Comparison of ENCODE assay signal across 8 mouse cellular contexts in the genomic region with DNA sequence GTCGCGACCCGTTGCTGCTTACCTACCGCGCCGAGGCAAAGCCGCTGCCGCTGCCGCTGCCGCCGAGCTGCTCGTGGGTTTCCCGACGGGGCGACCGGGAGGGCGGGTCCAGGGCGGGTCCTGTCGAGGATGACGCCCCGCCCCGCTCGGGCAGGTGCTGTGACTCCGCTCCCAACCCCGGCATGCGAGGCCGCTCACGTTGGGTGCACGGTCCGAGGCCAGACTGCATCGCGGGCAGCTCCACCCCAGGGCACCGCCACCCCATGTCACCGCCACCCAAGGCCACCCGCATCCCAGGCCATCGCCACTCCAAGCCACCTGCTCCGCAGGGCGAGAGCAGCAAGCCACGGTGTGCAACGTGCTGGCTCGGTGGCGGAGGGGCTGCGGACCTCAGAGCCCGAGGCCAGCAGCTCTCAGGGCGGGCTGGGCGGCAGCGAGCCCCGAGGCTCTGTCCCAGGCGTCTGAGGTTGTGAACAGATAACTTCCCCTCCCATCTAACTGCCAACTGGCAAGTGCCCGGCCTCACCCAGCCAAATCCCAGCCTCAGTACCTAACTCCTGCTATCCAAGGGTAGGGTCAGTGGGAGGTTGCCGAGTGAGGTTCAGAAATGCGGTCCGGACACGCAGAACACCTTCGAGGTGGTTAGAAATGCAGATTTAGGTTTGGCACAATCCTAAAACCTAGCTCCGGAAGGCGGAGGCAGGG. TPM values are rescaled to one million over a fixed set of nuclear protein-coding genes. Genes with fewer than 3 reads are reported as not detected.
DNase-seq lines count a peak whose midpoint lies in the region; TF ChIP-seq lines count a peak whose summit lies in the region.

A gene (minus strand): TSS at position 96 of the 705 bp plus-strand sequence.

- peak; percentile 28 to 32 for DNase-seq in cerebellum, postnatal 14 days
- DNase-seq in cerebellum, adult 9-10 months = no peak
- peak; percentile 44 for DNase-seq in kidney, postnatal 10 days
- peak; percentile 44 to 52 for DNase-seq in spleen, postnatal 14 days (ENCODE audit: low spot score in 2 of 2)
- DNase-seq in cerebellum, adult 8-10 months = no peak

- no peak within 1 kb of the TSS for H3K27ac ChIP-seq in ES-Bruce4 (ENCODE audit: insufficient read depth, low read length)

- TF ChIP-seq CTCF in ES-Bruce4 (IDR thresholded peaks at IDR 0.05; ENCODE audit: low read depth, low read length) = no peak

- H3K36me3 ChIP-seq in ES-Bruce4 (ENCODE audit: control insufficient read depth, insufficient read depth, low read length, poor library complexity, severe bottlenecking) = no peaks in the 10 kb centered on the region
- no peaks in the 10 kb centered on the region for H3K36me3 ChIP-seq in erythroblast, embryonic 14.5 days (ENCODE audit: control insufficient read depth)
- peaks cover 8% of the 10 kb centered on the region for H3K36me3 ChIP-seq in megakaryocyte, embryonic 14.5 days (replicated peaks; ENCODE audit: low read length)

- H3K9me3 ChIP-seq in ES-Bruce4 (replicated peaks; ENCODE audit: control insufficient read depth, insufficient read depth, low read length, poor library complexity, severe bottlenecking) = no peaks in the 10 kb centered on the region
- H3K9me3 ChIP-seq in erythroblast, embryonic 14.5 days (ENCODE audit: control insufficient read depth, low read length) = peaks cover 10% of the 10 kb centered on the region
- H3K9me3 ChIP-seq in megakaryocyte, embryonic 14.5 days = no peaks in the 10 kb centered on the region

- peak within 1 kb of the TSS; percentile 6; the same call in 1 of the 2 replicates for H3K9ac ChIP-seq in ES-Bruce4 (ENCODE audit: low read depth, poor library complexity, severe bottlenecking)

- peaks cover 6% of the 10 kb centered on the region; the same call in 1 of the 2 replicates for H3K27me3 ChIP-seq in ES-Bruce4 (ENCODE audit: control insufficient read depth, insufficient read depth, low read length, poor library complexity, severe bottlenecking)
- H3K27me3 ChIP-seq in erythroblast, embryonic 14.5 days (ENCODE audit: control insufficient read depth) = peaks cover 80% of the 10 kb centered on the region
- H3K27me3 ChIP-seq in megakaryocyte, embryonic 14.5 days (replicated peaks) = peaks cover 65% of the 10 kb centered on the region

- no peak for TF ChIP-seq EP300 in ES-Bruce4 (IDR thresholded peaks at IDR 0.05; ENCODE audit: insufficient read depth, low read depth, low read length)

- TF ChIP-seq POLR2A in ES-Bruce4 (IDR thresholded peaks at IDR 0.05; ENCODE audit: insufficient read depth, low read length) = no peak

- peak within 1 kb of the TSS; percentile 51 for H3K4me3 ChIP-seq in ES-Bruce4 (ENCODE audit: low read depth, low read length)
- peak within 1 kb of the TSS; percentile 34 for H3K4me3 ChIP-seq in erythroblast, embryonic 14.5 days (replicated peaks)
- peak within 1 kb of the TSS; percentile 92 for H3K4me3 ChIP-seq in megakaryocyte, embryonic 14.5 days (replicated peaks)

- H3K4me1 ChIP-seq in ES-Bruce4 (ENCODE audit: control insufficient read depth, insufficient read depth, low read length) = no peaks in the 10 kb centered on the region
- H3K4me1 ChIP-seq in erythroblast, embryonic 14.5 days (ENCODE audit: control insufficient read depth) = peaks cover 24% of the 10 kb centered on the region
- H3K4me1 ChIP-seq in megakaryocyte, embryonic 14.5 days = peaks cover 56% of the 10 kb centered on the region

RNA-seq across cellular contexts. Expression of the gene that starts here (rescaled TPM):
- 25.1 and 28.1 TPM in 2 replicates for polyA plus RNA-seq in ES-Bruce4 (2011; ENCODE audit: insufficient read depth, insufficient read length, low read depth, missing spikeins)
- polyA plus RNA-seq in erythroblast, embryonic 14.5 days (2012) = 0.04 and 0.06 TPM in 2 replicates
- 2.3 TPM in 1 of 2 replicates, not detected in the other for polyA plus RNA-seq in megakaryocyte, embryonic 14.5 days (2012; ENCODE audit: insufficient read depth, low replicate concordance)

Comparison
In these comparisons a context has a peak if more than half of its experiments do, and no peak if none do; other contexts are left out.
1. DNase-seq: peak in cerebellum, postnatal 14 days (2 of 2), kidney, postnatal 10 days (single experiment) and spleen, postnatal 14 days (2 of 2); none in cerebellum, adult 9-10 months (single experiment) and cerebellum, adult 8-10 months (single experiment).
2. H3K4me3 ChIP-seq: peak in every context shown above with its lines; median percentile 92 in megakaryocyte, embryonic 14.5 days; 51 in ES-Bruce4; 34 in erythroblast, embryonic 14.5 days.